Mouse (Mus musculus): ENCODE measurements around the gene Sprr2f.

Sprr2f gene

GRCm38 (mm10) chr3:92364887-92365286 is at the start of gene Sprr2f:
TSS of gene Sprr2f (plus strand) at chr3:92365187.
- no peak for DNase-seq

DNA sequence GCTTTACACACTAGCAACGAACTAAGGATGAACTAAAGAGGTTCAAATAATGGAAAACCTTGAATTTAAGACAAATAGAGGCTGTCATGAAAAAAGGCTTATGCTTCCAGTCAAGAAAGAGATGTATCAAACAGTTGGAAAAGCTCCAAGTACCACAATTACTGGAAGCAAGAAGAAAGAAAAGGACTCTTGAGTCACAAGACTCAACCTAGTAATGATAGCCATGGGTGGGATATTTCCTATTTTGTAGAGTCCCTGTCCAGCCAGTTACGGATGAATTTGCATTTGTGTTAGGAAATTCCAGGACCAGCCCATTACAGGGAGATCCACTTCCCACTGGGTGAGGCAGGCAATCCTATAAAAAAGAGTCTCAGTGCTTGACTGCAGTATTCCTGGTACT is 48.7 kb upstream of the Sprr2f start, which contains the start of gene Sprr2b:
Sprr2b (plus strand) TSS at position 301 of the 400 bp plus-strand sequence.
- DNase-seq: no peak

- no peak for DNase-seq
These were observed 47.6 kb upstream of the Sprr2f start for GRCm38 (mm10) chr3:92317384-92317783.

- no peak for DNase-seq
These were observed 28.7 kb upstream of the Sprr2f start for GRCm38 (mm10) chr3:92336278-92336677.

- DNase-seq: no peak
These were observed 26.1 kb upstream of the Sprr2f start, which contains the start of gene Sprr2d for GRCm38 (mm10) chr3:92338840-92339239. TSS of gene Sprr2d (plus strand) at chr3:92339140.

DNA sequence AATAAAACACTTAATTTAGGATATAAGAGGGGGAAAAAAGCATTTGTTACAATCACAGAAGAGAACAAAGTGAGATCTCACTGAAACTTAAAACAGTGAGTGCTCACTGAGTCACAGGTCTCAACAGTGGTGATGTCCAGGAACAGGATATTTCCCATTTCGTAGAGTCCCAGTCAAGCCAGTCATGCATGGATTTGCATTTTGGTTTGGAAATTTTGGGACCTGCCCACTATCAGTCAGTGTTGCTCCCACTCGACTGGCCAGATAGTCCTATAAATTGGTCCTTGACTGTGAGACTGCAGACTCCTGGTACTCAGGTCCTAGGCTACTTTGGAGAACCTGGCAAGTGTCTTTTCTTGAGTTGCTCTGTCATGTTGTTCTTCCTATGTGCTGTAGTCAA is 13.1 kb upstream of the Sprr2f start, which contains the start of gene Sprr2e:
Sprr2e (plus strand) TSS at position 301 of the 400 bp plus-strand sequence.
- DNase-seq: no peak

- no peak for DNase-seq
These were observed 3.4 kb upstream of the Sprr2f start for GRCm38 (mm10) chr3:92361619-92362018.

DNA sequence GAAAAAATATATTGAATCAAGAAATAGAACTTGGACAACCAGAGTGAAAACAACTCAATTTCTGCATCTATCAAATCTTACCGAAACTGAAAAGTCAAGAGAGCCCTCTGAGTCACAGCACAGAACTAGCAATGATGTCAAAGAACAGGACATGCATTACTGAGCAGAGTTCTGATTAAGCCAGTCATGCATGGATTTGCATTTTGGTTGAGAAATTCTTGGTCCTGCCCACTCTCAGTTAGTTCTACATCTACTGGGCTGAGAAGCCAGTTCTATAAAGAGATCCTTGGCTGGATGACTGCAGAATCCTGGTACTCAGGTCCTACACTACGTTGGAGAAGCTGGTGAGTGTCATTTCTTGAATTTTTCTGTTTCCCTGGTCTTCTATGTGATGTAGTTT is 8.6 kb downstream of the Sprr2f start:
- no peak for DNase-seq

DNA sequence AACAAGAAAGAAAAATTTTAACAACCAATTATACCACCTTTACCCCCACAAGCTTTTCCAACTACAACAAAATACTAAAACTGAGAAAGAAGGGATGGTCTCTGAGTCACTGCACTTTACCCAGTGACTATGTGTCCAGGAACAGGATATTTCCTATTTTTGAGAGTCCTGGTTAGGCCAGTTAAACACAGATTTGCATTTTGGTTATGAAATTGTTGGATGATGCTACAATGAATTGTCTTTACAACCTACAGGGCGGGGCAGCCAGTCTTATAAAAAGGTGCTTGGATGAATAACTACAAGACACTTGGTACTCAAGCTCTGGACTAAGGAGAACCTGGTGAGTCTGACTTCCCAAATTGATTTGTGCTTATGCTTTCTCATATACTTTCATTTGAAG is 20.4 kb downstream of the Sprr2f start, which contains the start of gene Sprr2h:
Sprr2h (plus strand) TSS at position 301 of the 400 bp plus-strand sequence.
- DNase-seq: no peak

DNA sequence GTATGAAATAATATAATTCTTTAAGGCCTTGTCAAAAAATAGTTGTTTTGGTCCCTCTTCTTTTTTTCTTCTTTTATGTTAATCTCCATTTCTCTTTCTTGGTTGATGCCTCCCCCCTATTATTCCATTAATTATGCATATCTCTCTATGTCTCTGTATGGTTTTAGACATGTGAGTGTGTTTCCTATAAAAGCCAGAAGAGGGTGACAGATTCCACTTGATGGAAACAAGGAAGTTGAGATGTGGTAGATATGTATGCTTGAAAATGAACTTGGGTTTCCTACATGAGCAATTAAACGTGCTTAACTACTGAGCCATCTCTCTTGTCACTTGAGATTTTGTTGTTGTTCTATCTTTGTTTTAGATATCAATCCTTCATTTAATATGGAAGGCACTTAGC is 29.3 kb downstream of the Sprr2f start:
- no peak for DNase-seq

- no peak for DNase-seq
These were observed 42.7 kb downstream of the Sprr2f start, which contains the start of gene Sprr2i for GRCm38 (mm10) chr3:92407691-92408090. TSS of gene Sprr2i (plus strand) at chr3:92407991.

Measured in kidney, postnatal 36 days (tissue).